Mouse (Mus musculus): ENCODE results near the gene Cfd. TPM values are rescaled to one million over a fixed set of nuclear protein-coding genes. Genes with fewer than 3 reads are reported as not detected.

The Cfd gene
- polyA plus RNA-seq, 1 experiment from 2014 or later, result not detected

DNA sequence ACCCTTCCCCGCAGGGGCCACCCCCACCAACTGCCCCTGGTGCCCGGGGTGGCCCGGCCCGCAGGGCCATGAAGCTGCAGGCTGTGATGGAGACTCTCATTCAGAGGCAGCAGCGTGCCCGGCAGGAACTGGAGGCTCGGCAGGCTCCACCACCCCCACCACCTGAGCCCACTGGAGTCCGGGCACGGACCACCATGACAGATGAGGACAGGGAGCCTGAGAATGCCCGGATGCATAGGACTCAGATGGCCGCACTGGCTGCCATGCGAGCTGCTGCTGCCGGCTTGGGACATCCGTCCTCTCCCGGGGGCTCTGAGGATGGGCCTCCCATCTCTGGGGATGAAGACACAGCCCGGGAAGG, 40.2 kb downstream of the Cfd start:
- H3K27me3 ChIP-seq (ENCODE audit: control insufficient read depth, insufficient read depth, low read length), result no peaks in the 10 kb centered on the region
- H3K4me2 ChIP-seq (ENCODE audit: low read depth, low read length), result peak overlapping the region; percentile 14; the same call in 1 of the 2 replicates
- no peak for ATAC-seq (ENCODE audit: low read depth)
- no peak overlapping the region for H3K27ac ChIP-seq (ENCODE audit: low read depth, low read length)
- no peaks in the 10 kb centered on the region for H3K9me3 ChIP-seq (ENCODE audit: control insufficient read depth, low read length)
- peaks cover 13% of the 10 kb centered on the region for H3K36me3 ChIP-seq (ENCODE audit: control insufficient read depth, insufficient read depth, low read length)
- peaks cover 28% of the 10 kb centered on the region for H3K4me1 ChIP-seq (ENCODE audit: control insufficient read depth, insufficient read depth, low read length)
- H3K4me3 ChIP-seq (ENCODE audit: low read depth, low read length), result no peak overlapping the region
- WGBS, result 56% methylated on average over 16 of the region's 16 CpGs
- H3K9ac ChIP-seq (replicated peaks; ENCODE audit: low read depth, low read length), result 0 out of 2 replicates have a peak overlapping the region, but pooled peaks have one; percentile 21

DNA sequence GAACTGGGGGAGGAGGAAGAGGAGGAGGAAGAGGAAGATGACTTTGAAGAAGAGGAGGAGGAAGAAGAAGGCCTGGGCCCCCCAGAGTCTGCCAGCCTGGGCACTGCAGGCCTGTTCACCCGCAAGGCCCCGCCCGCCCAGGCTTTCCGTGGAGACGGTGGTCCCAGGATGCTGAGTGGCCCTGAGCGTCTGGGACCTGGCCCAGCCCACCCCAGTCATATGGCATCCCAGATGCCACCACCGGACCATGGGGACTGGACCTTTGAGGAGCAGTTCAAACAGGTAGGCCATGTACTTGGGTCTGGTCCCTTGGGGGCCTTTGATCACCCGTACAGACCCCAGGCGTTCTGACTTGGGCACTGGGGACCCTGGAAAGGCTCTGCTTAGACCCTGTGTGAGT, 41.1 kb downstream of the Cfd start:
- 81% methylated on average over 9 of the region's 9 CpGs for WGBS
- Histone ChIP-seq H3K4me1 (ENCODE audit: control insufficient read depth, insufficient read depth, low read length) (peaks cover 28% of the 10 kb centered on the region), H3K4me2 (ENCODE audit: low read depth, low read length) (no peak overlapping the region), H3K4me3 (ENCODE audit: low read depth, low read length) (no peak overlapping the region), H3K36me3 (ENCODE audit: control insufficient read depth, insufficient read depth, low read length) (peaks cover 13% of the 10 kb centered on the region), H3K9ac (replicated peaks; ENCODE audit: low read depth, low read length) (no peak overlapping the region), H3K9me3 (ENCODE audit: control insufficient read depth, low read length) (no peaks in the 10 kb centered on the region), H3K27me3 (ENCODE audit: control insufficient read depth, insufficient read depth, low read length) (no peaks in the 10 kb centered on the region), H3K27ac (ENCODE audit: low read depth, low read length) (no peak overlapping the region)
- ATAC-seq (ENCODE audit: low read depth), result no peak

DNA sequence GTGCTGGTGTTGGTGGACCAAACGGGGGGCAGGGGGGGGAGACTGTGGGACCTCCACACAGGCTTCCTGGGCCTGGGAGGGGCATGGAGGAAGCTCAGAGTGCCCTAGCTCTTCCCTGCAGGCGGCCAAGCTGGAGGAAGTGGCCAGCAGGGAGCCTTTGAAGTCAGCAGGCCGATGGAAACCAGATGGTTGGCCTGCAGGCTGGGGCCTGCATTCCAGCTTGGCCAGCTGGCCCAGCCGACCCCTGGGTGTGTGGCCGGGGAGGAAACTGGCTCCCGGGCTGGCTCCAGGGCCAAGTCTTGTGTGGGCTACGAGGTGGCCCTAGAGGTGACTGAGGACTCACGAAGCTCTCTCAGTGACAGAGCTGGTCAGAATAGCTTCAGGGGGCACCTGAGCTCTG, 42.1 kb downstream of the Cfd start:
- H3K4me1 ChIP-seq (ENCODE audit: control insufficient read depth, insufficient read depth, low read length), result peaks cover 36% of the 10 kb centered on the region
- no peaks in the 10 kb centered on the region for H3K27me3 ChIP-seq (ENCODE audit: control insufficient read depth, insufficient read depth, low read length)
- WGBS, result 20% methylated on average over 8 of the region's 8 CpGs
- ATAC-seq (ENCODE audit: low read depth), result no peak
- no peaks in the 10 kb centered on the region for H3K9me3 ChIP-seq (ENCODE audit: control insufficient read depth, low read length)
- H3K4me2 ChIP-seq (ENCODE audit: low read depth, low read length), result no peak overlapping the region
- no peak overlapping the region for H3K9ac ChIP-seq (replicated peaks; ENCODE audit: low read depth, low read length)
- H3K27ac ChIP-seq (ENCODE audit: low read depth, low read length), result 0 out of 2 replicates have a peak overlapping the region, but pooled peaks have one; percentile 10
- H3K4me3 ChIP-seq (ENCODE audit: low read depth, low read length), result no peak overlapping the region
- peaks cover 14% of the 10 kb centered on the region for H3K36me3 ChIP-seq (ENCODE audit: control insufficient read depth, insufficient read depth, low read length)

DNA sequence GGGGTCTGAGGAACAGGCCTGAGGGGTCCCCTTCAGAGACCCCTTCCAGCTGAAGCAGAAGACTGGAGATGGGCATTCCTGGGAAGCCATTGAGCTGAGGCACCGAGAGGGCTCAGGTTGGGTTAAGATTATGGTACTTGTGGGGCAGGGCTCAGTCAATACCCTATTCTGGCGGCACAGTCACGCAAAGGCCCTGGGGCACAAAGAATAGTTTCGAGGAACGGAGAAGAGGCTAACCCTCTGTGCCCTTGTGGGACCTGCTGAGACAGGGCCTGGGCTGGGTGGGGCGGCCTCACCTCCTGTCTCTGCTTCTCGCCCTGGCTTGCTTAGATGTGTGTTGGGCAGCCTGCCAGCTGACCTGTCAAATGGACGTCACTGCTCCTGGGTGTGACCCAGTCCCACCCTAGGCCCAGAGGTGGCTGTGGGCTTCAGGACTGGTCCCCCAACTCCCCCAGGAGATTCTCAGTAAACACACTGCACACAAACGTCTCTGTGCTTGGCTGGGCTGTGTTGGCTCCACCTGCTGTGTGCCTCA, 42.6 kb downstream of the Cfd start:
- Histone ChIP-seq H3K27ac (ENCODE audit: low read depth, low read length) (peak overlapping the region; percentile 39; the same call in 1 of the 2 replicates), H3K4me2 (ENCODE audit: low read depth, low read length) (no peak overlapping the region), H3K4me1 (ENCODE audit: control insufficient read depth, insufficient read depth, low read length) (peaks cover 35% of the 10 kb centered on the region), H3K9me3 (ENCODE audit: control insufficient read depth, low read length) (no peaks in the 10 kb centered on the region), H3K27me3 (ENCODE audit: control insufficient read depth, insufficient read depth, low read length) (no peaks in the 10 kb centered on the region), H3K4me3 (ENCODE audit: low read depth, low read length) (no peak overlapping the region), H3K36me3 (ENCODE audit: control insufficient read depth, insufficient read depth, low read length) (peaks cover 19% of the 10 kb centered on the region), H3K9ac (replicated peaks; ENCODE audit: low read depth, low read length) (no peak overlapping the region)
- ATAC-seq (ENCODE audit: low read depth), result no peak
- 60% methylated on average over 9 of the region's 9 CpGs for WGBS

DNA sequence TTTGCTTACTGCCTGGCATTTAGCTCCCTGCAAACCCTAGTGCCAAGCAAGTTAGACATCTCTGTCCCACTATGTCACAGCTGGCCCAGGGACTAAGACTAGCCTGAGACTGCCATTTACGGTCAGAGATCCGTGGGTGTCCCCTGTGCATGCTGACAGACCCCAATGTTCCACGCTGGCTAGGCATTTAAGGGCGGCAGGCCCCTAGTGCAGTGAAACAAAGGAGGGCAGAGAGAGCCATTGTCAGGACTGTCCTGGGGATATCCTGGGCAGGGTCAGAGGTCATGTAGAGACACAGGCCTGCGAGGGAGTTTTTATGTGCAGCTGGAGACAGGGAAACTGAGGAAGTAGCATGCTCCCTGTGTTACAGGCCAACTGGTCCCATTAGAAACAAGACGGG, 43.2 kb downstream of the Cfd start:
- Histone ChIP-seq H3K4me3 (ENCODE audit: low read depth, low read length) (no peak overlapping the region), H3K36me3 (ENCODE audit: control insufficient read depth, insufficient read depth, low read length) (peaks cover 19% of the 10 kb centered on the region), H3K9ac (replicated peaks; ENCODE audit: low read depth, low read length) (no peak overlapping the region), H3K4me1 (ENCODE audit: control insufficient read depth, insufficient read depth, low read length) (peaks cover 31% of the 10 kb centered on the region), H3K27ac (ENCODE audit: low read depth, low read length) (peak overlapping the region; percentile 39; the same call in 1 of the 2 replicates), H3K27me3 (ENCODE audit: control insufficient read depth, insufficient read depth, low read length) (no peaks in the 10 kb centered on the region), H3K4me2 (ENCODE audit: low read depth, low read length) (no peak overlapping the region), H3K9me3 (ENCODE audit: control insufficient read depth, low read length) (no peaks in the 10 kb centered on the region)
- ATAC-seq (ENCODE audit: low read depth), result no peak
- 24% methylated on average over 6 of the region's 6 CpGs for WGBS

DNA sequence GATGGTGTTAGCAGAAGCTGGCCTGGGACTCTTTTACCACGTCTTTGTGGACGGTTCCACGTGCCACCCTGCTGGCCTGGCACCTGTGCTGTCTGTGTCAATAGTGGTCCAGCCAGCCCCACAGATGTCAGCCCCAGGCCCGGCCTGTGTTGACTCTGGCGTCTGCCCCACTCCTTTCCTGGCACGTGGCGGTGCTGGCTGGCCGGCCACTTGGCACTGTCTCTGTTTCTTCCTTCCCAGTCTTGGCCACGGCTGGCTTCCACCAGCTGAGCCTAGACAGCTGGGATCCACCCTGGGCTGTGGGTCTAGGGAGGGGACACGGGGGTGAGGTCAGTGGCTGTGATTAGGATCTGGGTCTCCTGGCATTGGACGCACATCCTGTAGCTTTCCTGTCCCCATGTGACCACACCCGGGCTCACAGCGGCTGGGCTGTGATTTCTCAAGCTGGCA, 43.6 kb downstream of the Cfd start:
- Histone ChIP-seq H3K9ac (replicated peaks; ENCODE audit: low read depth, low read length) (no peak overlapping the region), H3K9me3 (ENCODE audit: control insufficient read depth, low read length) (no peaks in the 10 kb centered on the region), H3K4me2 (ENCODE audit: low read depth, low read length) (no peak overlapping the region), H3K27ac (ENCODE audit: low read depth, low read length) (no peak overlapping the region; the same call in none of the 2 replicates), H3K36me3 (ENCODE audit: control insufficient read depth, insufficient read depth, low read length) (peaks cover 19% of the 10 kb centered on the region), H3K27me3 (ENCODE audit: control insufficient read depth, insufficient read depth, low read length) (no peaks in the 10 kb centered on the region), H3K4me3 (ENCODE audit: low read depth, low read length) (no peak overlapping the region), H3K4me1 (ENCODE audit: control insufficient read depth, insufficient read depth, low read length) (peaks cover 29% of the 10 kb centered on the region)
- peak; percentile 54; the same call in 1 of the 2 replicates for ATAC-seq (ENCODE audit: low read depth)
- 45% methylated on average over 13 of the region's 13 CpGs for WGBS

DNA sequence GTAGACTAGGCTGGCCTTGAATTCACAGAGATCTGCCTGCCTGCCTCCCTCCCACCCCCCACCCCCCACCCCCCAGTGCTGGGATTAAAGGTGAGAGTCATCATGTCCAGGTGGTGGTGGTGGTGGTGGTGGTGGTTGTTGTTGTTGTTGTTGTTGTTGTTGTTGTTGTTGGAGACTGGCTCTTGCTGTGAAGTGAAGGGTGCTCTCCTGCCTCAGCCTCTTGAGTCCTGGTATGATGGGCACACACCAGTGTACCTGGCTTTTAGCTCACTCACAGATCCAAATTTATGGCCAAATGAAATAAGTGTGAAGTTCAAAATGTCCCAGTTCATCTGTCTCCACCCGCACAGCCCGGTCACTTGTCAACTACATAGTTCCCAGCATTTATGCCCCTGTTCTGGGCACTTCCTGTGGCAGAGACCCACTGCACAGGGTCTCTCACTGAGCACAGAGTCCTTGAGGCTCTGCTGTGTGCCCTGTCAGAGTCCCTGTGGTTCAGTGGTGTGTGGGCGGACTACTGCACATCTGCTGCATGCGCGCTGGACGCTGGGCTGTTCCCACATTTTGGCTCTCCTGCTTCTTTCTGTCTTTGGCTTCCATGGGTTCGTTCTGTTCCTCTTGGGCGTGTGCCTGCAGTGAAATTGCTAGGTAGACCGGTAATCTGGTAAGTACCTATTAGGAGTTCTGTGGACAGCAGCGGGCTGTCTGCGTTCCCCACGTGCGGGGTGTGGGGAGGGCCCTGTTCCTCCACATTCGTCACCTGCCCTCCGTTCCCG, 44.3 kb downstream of the Cfd start:
- H3K4me3 ChIP-seq (ENCODE audit: low read depth, low read length), result no peak overlapping the region
- no peaks in the 10 kb centered on the region for H3K27me3 ChIP-seq (ENCODE audit: control insufficient read depth, insufficient read depth, low read length)
- WGBS, result 91% methylated on average over 16 of the region's 16 CpGs
- H3K4me2 ChIP-seq (ENCODE audit: low read depth, low read length), result no peak overlapping the region
- ATAC-seq (ENCODE audit: low read depth), result no peak
- no peak overlapping the region for H3K9ac ChIP-seq (replicated peaks; ENCODE audit: low read depth, low read length)
- peaks cover 29% of the 10 kb centered on the region for H3K4me1 ChIP-seq (ENCODE audit: control insufficient read depth, insufficient read depth, low read length)
- H3K9me3 ChIP-seq (ENCODE audit: control insufficient read depth, low read length), result no peaks in the 10 kb centered on the region
- peaks cover 19% of the 10 kb centered on the region for H3K36me3 ChIP-seq (ENCODE audit: control insufficient read depth, insufficient read depth, low read length)
- H3K27ac ChIP-seq (ENCODE audit: low read depth, low read length), result no peak overlapping the region; the same call in 1 of the 2 replicates

DNA sequence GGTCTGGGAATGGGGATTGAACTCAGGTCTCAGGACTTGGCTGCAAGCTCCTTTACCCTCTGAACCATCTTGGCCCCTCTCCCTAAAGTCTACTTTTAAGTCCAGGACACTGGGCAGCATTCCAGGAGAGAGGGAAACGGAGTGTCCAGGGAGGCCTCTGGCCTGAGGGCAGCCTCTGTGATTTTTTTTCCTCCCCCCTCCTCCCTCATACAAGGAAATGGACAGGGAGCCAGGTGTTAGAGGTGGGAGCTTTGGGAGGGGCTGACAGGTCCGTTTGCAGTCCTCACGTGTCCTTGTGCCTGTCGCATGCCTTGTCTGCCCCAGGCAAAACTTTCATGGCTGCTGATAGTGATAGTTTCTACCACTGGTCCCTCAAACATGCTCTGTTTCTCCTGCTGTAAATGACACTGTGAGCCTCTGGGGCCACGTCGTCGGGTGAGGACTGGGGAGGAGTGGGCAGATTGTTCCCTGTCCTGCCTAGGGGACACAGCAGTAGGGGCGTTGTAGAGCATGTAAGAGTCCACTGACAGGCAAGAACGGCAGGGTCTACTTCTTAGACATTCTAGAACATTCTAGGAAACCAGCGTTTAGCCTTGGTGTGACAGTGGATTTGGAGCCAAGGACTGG, 45.7 kb downstream of the Cfd start:
- 0 out of 2 replicates have a peak overlapping the region, but pooled peaks have one; percentile 3 for H3K27ac ChIP-seq (ENCODE audit: low read depth, low read length)
- peaks cover 25% of the 10 kb centered on the region for H3K4me1 ChIP-seq (ENCODE audit: control insufficient read depth, insufficient read depth, low read length)

More for the DNA sequence above, 45.7 kb downstream of the Cfd start:
- no peak overlapping the region for H3K4me2 ChIP-seq (ENCODE audit: low read depth, low read length)
- H3K4me3 ChIP-seq (ENCODE audit: low read depth, low read length), result no peak overlapping the region
- H3K27me3 ChIP-seq (ENCODE audit: control insufficient read depth, insufficient read depth, low read length), result no peaks in the 10 kb centered on the region
- peaks cover 13% of the 10 kb centered on the region for H3K36me3 ChIP-seq (ENCODE audit: control insufficient read depth, insufficient read depth, low read length)
- ATAC-seq (ENCODE audit: low read depth), result no peak
- WGBS, result 79% methylated on average over 10 of the region's 10 CpGs
- no peaks in the 10 kb centered on the region for H3K9me3 ChIP-seq (ENCODE audit: control insufficient read depth, low read length)
- peak overlapping the region; percentile 25; the same call in 1 of the 2 replicates for H3K9ac ChIP-seq (replicated peaks; ENCODE audit: low read depth, low read length)
